Mouse (Mus musculus): ENCODE measurements around the gene Hba-a1.
A peak's percentile ranks its signal among the peaks of the same experiment; 100 is the strongest.
"Not testable (repeated sequence)": the region's sequence is repeated elsewhere in the genome, so short reads cannot be mapped to it uniquely, and the experiment has no call there.

The Hba-a1 gene

DNA sequence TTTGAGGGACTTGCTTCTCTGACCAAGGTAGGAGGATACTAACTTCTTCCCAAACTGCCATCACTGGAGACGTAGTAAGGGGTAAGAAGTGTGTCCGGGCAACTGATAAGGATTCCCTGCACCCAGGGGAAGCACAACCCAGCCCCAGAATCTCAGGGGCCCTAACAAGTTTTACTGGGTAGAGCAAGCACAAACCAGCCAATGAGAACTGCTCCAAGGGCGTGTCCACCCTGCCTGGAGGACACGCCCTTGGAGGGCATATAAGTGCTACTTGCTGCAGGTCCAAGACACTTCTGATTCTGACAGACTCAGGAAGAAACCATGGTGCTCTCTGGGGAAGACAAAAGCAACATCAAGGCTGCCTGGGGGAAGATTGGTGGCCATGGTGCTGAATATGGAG, 12.9 kb downstream of the Hba-a1 start, which contains the start of gene Hba-a2:
Gene Hba-a2 (plus strand): TSS at position 287 of the 400 bp plus-strand sequence.
- DNase-seq (ENCODE audit: low read depth): not testable (repeated sequence)

DNA sequence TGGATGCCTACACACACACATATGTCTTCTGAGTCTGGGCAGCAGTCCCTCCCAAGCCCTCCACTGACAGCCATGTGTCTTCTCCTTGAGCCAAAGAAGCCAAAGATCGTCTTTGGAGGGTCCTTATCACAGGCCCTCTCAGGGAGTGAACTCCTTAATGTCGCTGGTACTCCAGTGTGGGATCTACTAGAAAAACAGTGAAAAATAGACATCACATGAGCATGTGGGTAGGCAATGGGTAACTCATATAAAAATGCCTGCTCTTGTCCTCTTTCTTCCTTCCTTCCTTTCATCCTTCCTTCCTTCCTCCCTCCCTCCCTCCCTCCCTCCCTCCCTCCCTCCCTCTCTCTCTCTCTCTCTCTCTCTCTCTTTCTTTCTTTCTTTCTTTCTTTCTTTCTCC, 14.1 kb downstream of the Hba-a1 start:
- DNase-seq (ENCODE audit: low read depth): not testable (repeated sequence)

DNA sequence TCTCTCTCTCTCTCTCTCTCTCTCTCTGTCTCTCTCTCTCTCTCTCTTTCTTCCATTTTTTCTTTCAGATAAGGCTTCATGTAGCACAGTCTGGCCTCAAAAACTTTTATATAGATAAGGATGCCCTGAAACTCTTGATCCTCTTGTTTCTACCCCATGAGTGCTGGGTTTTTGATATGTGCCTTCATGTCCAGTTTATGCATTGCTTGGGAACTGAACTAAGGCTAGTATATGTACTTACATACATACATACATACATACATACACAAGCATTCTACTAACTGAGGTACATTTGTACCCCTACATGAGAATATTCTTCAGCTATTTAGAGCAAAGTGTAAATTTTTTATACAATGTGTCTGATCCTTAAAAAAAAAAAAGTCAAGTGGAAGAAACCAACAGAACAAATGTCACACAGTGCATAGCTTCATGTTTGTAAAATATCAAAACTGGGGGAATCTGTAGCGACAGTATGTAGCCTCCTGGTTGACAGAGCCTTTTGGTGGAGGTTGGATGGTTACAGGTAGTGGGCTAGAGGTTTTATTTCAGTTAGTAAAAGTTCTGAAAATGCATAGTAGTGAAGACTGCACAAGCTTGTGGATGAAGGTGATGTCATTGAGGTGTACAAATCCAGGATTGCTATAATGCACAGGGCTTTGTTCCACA, 14.7 kb downstream of the Hba-a1 start:
- no peak for DNase-seq (ENCODE audit: low read depth)

- no peak for DNase-seq (ENCODE audit: low read depth)
Observed at GRCm38 (mm10) chr11:32298532-32298918, 15.2 kb downstream of the Hba-a1 start.

DNA sequence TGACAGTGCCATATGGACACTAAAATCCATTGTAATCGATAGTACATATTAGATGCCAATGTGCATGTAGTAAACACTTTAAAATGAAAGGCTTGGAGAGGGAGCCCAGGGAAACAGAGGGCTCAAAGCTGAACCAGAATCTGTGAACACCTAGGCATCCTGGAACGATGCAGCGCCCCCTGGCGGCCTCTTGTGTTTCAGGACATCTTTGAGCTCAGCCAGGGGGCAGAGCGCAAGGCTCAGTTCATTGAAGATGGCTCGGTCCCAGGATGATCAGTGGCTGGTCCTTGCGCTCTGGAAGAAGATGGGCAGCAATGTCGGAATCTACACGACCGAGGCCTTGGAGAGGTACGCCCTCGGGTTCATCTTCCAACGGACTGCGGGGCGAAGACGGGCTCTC, 16.6 kb downstream of the Hba-a1 start, which contains the start of gene Hbq1a:
Gene Hbq1a (plus strand): TSS at position 205 of the 400 bp plus-strand sequence.
- DNase-seq (ENCODE audit: low read depth): not testable (repeated sequence)

GRCm38 (mm10) chr11:32300279-32301267, 17.3 kb downstream of the Hba-a1 start:
- DNase-seq (ENCODE audit: low read depth): no peak

GRCm38 (mm10) chr11:32301506-32301905, 18.2 kb downstream of the Hba-a1 start:
- no peak for DNase-seq (ENCODE audit: low read depth)

- no peak for DNase-seq (ENCODE audit: low read depth)
Observed at GRCm38 (mm10) chr11:32302824-32303419, 19.6 kb downstream of the Hba-a1 start.

GRCm38 (mm10) chr11:32303455-32303854, 20.1 kb downstream of the Hba-a1 start:
- DNase-seq (ENCODE audit: low read depth): no peak

DNA sequence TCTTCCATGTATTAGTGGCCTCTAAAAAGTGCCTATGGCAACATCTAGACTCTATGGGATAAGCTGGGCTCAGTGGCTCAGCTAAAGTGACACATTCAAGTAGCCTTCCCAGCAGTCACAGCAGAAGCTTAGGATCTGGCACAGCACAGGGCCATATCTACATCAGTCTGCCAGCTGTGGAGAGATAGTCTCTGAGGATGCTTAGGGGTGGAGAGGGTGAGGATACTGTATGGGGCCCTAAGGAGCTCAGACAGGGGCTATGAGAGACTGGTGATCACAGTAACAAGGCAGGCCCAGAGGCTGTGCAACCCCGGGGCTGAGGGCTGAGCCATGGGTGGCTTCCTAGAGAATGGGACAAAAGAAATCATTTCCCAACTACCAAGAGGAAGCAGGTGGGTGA, 23.7 kb downstream of the Hba-a1 start:
- no peak for DNase-seq (ENCODE audit: low read depth)

DNA sequence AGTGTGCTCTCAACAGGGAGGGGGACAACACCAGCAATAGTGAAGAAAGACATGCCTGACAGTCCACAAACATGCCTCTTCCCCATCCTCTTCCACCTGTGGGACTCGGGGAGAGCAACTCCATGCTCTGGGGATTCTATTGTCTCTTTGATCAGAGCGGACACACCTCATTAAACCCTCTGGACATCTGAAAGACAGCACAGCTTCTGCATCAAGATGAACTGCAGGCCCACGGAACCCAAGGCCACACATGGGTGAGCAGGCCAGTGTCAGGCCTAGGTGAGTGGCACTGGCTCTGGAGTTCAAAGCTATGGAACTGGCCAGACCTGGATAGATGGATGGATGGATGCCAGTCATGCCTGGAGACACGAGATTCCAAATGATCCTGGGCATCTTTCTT, 26.1 kb downstream of the Hba-a1 start:
- no peak for DNase-seq (ENCODE audit: low read depth)

GRCm38 (mm10) chr11:32309928-32310327, 26.6 kb downstream of the Hba-a1 start:
- no peak for DNase-seq (ENCODE audit: low read depth)

DNA sequence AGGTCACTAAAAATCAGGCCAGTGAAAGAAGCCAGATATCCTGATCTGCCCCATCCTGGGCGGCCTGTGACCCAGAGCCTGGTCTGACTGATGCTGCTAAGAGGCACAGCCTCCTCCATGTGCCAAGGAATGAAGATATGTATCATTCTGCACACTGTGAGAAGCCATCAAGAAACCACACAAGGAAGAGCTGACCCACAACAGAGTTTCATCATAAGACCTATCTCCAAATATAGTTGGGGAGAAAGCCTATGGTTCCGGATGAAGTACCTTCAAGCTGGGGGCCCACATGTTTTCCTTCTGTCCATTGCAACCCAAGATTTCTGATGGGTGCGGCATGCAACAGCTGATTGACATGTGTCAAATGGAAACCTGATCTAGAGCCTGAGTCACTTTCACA, 32.7 kb downstream of the Hba-a1 start:
- no peak for DNase-seq (ENCODE audit: low read depth)

GRCm38 (mm10) chr11:32320507-32321195, 37.3 kb downstream of the Hba-a1 start:
- DNase-seq (ENCODE audit: low read depth): no peak

GRCm38 (mm10) chr11:32321196-32321565, 37.9 kb downstream of the Hba-a1 start:
- peak; percentile 72 for DNase-seq (ENCODE audit: low read depth)

DNA sequence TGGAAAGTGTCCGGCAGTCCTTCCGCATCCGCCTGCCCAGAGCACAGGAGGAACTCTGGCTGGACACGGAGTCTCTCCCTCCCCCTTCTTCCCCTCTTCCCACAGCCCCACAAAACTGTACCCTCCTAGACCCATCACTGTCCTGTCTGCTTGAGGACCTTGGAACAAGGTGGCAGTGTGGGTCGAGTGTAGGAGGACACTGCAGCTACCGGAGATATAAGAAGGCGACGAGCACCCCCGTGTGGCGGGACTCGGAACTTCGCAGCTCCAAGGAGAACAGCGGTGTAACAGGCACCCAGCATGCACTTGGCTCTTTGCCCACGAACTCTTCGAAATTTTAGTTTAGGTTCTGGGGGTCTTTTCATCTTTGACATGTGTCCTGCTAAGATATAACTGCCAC, 41.3 kb downstream of the Hba-a1 start:
- DNase-seq (ENCODE audit: low read depth): peak; percentile 75

- no peak for DNase-seq (ENCODE audit: low read depth)
Observed at GRCm38 (mm10) chr11:32331075-32331474, 47.8 kb downstream of the Hba-a1 start.

GRCm38 (mm10) chr11:32331861-32332260, 48.5 kb downstream of the Hba-a1 start:
- DNase-seq (ENCODE audit: low read depth): no peak

DNA sequence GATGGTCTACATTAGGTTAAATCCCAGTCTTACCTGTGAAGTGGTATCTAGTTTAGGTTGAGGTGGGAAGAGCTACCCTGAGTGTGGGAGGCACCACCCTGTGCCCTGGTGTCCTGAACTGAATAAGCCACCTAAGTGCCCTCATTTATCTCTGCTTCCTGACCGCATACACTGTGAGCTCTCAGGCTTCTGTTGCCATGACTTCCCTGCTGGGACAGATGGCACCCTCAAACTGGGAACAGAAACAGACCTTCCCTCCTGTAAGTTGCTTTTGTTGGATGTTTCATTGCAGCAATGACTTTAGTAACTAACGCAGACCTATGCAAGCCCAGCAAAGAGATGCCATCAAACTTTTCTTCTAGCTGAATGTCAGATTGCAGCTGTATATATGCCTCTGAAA, 49.9 kb downstream of the Hba-a1 start:
- DNase-seq (ENCODE audit: low read depth): no peak
